Mouse (Mus musculus) hematopoietic stem cell, adult 5-6 weeks (primary cell): ENCODE results near the gene Npas3. TPM values are rescaled to one million over a fixed set of nuclear protein-coding genes. Genes with fewer than 3 reads are reported as not detected.

ENCODE experiments used
- ATAC-seq, 2 experiments: fragments of 125-278 bp in 1 of 2; replicated peaks in 1 of 2; 2 replicates each; pipeline ENCODE4 v1.8.0; 2016 to 2017; ENCODE audit warnings: inconsistent platforms in 2 of 2, mild to moderate bottlenecking in 2 of 2, moderate number of reproducible peaks in 2 of 2, low read depth in 1 of 2, moderate TSS enrichment in 1 of 2; ENCODE audit not compliant: low FRiP score in 2 of 2, poor library complexity in 2 of 2, severe bottlenecking in 2 of 2, insufficient read depth in 1 of 2, low TSS enrichment in 1 of 2
- total RNA-seq: library from RNA; stranded (forward); fragments of 172-1452, 232-1000 nt; gene quantifications from 2 replicates; pipeline ENCODE4 v1.2.3, GENCODE M21; 2017

Gene Npas3
- total RNA-seq, 1 experiment from 2014 or later = not detected

GRCm38 (mm10) chr12:54067886-54068756, 819.6 kb downstream of the Npas3 start:
- peak; percentile 46 to 74 for ATAC-seq

DNA sequence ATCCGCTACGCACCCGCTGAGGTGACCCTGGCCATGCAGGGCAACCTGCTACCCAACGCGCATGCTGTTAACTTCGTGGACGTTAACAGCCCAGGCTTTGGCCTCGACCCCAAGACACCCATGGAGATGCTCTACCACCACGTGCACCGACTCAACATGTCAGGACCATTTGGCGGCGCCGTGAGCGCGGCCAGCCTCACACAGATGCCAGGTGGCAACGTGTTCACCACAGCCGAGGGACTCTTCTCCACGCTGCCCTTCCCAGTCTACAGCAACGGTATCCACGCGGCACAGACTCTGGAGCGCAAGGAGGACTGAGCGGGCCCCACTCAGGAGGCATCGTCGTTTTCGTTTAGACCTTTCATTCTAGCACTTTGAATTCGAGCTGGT, 820.3 kb downstream of the Npas3 start:
- ATAC-seq = no peak

GRCm38 (mm10) chr12:54074012-54074411, 825.5 kb downstream of the Npas3 start:
- ATAC-seq = no peak

DNA sequence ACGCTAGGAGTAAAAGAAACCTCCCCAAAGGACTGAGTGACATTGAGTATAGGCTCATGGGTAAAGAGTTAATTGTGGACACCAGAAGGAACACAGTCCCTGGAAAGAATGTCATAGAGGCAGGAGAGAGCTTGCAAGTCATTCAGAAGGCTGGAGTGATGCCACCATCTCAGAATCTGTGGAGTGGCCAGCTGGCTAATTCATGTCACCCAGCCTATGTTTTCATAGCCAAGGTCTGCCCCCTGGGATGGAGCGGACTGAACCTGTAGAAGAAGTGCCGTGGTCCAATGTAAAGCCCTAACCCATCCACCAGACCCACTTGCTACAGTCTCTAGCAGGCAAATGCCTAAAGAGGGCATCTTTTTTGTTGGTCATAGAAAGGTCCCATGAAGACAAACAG, 832.5 kb downstream of the Npas3 start:
- ATAC-seq = no peak

DNA sequence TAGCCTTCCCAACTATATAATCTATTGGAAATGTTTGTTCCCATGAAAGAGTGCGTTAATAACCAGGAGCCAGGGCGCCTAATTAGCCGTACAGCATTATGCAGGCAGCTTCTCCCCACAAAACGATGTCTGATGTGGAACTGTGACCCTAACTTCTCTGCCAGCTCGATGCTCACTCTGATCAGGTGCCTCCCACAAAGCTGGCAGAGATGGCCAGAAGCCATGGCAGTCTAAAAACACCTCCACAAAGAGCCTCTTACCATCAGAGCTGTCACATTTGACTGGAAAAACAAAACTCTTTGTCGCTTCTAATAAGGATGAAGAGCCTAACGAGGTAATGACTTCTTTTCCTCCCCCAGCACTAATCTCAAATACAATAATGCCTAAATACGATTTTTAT, 845.3 kb downstream of the Npas3 start:
- no peak for ATAC-seq

DNA sequence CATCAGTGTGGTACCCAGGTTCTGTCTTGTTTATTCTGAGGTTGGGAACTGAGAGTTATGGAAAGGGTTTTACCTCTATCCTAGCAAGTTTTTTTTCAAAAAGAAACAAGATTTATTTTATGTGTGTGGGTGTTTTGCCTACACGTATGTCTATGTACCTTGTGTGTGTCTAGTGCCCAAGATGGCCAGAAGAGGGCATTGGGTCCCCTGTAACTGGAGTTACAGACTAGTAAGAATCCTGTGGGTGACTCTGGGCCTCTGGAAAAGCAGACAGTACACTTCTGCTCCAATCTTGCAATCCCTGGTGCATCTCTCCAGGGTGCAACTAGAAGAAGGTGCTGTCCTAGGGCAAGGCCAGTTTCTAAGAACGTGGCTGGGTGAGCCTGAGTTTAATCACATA, 848.0 kb downstream of the Npas3 start:
- no peak for ATAC-seq

GRCm38 (mm10) chr12:54098136-54098535, 849.7 kb downstream of the Npas3 start:
- ATAC-seq = no peak

DNA sequence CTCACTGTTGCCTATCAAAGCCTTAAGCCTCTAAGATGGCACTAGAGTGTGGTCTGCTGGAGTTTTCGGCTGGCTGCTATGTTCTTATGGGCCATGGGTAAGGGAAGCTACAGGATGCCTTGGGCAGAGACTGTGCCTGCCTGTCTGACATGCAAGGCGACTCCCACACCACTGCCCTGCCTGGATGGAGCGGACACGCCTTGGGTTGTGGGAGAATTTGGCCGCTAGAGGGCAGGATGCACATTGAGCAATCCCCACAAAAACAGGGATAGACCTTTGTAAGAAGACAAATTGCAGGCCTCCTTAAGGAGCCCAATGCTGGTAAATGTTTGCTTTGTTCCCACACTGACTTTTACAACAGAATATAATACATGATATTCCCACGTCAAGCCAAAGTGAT, 850.3 kb downstream of the Npas3 start:
- ATAC-seq = peak; percentile 60 to 62; a peak in 3 of 4 replicates

- no peak for ATAC-seq
Observed at GRCm38 (mm10) chr12:54099458-54099857, 851.0 kb downstream of the Npas3 start.

GRCm38 (mm10) chr12:54101307-54101870, 852.9 kb downstream of the Npas3 start:
- no peak for ATAC-seq

DNA sequence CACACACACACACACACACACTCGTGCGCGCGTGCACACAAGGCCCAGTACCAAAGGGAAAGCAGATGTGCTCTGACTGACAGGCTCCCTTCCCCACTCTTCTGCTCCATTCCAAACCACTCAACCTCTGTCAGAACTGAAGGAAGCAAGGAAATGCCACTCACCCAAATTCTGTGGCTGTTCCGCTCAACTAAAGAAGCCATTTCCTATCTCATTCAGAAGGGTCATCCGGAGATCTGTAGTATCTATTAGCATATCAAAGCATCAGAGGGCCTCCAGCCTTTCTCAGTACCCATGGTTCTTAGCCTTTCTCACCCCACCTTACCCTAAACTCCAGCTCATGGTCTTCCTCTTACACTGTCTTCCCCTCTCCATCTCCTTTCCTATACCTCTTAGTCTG, 854.0 kb downstream of the Npas3 start:
- no peak for ATAC-seq

DNA sequence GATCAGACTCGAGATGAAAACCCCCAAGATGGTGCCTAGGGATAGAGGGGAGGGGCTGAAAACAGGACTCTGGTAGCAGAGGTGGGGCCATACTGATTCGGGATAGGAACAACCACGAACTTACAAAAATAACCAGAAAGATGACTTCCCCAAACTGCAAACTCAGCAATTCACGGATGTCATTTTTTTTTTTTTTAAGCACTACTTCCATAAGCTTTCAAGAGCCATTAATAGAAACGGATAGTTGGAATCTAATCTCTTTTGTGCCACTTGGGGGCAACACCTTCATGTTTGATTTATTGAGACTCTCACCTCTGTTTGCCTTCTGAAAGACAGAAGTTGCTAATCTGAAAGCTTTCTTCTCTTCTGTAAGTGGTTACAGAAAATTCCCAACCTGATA, 857.1 kb downstream of the Npas3 start:
- ATAC-seq = peak; percentile 60 to 75; a peak in 3 of 4 replicates

DNA sequence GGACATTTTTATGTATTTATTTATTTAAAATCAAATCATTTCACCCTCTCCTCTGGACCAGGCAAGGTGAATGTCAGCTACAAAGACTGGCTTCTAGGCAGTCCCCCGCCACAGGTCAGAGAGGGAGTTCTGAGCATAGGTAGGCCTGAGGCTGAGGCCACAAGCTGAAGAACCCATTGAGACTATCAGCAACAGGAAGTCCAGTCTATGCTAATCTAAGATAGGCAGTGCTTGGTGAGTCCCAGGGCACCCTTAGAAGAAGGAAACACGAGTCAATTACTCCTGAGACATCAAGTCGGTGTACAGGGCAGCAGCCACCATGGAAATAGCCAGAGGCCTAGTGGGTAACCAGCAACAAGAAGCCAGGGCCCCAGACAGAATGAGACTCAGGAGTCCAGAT, 857.5 kb downstream of the Npas3 start:
- ATAC-seq = no peak

- no peak for ATAC-seq
Observed at GRCm38 (mm10) chr12:54110342-54110741, 861.9 kb downstream of the Npas3 start.

- no peak for ATAC-seq
Observed at GRCm38 (mm10) chr12:54110930-54111329, 862.5 kb downstream of the Npas3 start.

DNA sequence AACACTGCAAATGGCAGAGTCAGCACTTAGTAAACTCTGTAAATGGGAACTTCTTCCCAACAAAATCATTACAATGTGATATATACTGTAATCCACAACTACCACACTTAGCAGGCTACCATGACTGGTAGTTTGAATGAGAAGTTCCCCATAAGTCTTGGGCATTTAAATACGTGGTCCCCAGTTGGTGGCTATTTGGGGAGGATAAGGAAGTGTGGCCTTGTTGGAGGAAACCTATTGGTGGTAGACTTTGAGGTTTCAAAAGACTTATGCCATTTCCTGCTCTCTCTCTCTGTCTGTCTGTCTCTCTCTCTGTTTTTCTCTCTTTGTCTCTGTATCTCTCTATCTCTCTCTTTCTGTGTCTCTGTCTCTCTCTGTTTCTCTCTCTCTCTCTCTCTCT, 871.9 kb downstream of the Npas3 start:
- 0 out of 4 replicates have a peak, but pooled peaks of 1 of the 2 experiments have one; percentile 7 for ATAC-seq

GRCm38 (mm10) chr12:54121286-54121685, 872.8 kb downstream of the Npas3 start:
- no peak for ATAC-seq
